Mouse (Mus musculus) heart, adult 2 months (tissue): ENCODE data around the gene Prrc2c. TPM values are rescaled to one million over a fixed set of nuclear protein-coding genes. Genes with fewer than 3 reads are reported as not detected.

Experiments used
- DNase-seq, 2 experiments: peaks; one replicate each; pipeline ENCODE4 v3.0.0; 2021
- H3K27ac ChIP-seq: fragments of 200-600 bp; 2 replicates; pipeline ENCODE4 v1.8.1; 2022
- H3K27me3 ChIP-seq: fragments of 200-500 bp; 2 replicates; pipeline ENCODE4 v1.6.1; 2012; ENCODE audit warnings: mild to moderate bottlenecking, low read length, inconsistent platforms, mixed read lengths; ENCODE audit not compliant: control insufficient read depth, insufficient read depth
- H3K36me3 ChIP-seq: fragments of 200-500 bp; 2 replicates; pipeline ENCODE4 v1.6.1; 2012; ENCODE audit warnings: low read length, inconsistent platforms; ENCODE audit not compliant: control insufficient read depth, insufficient read depth
- H3K4me1 ChIP-seq: fragments of 200-500 bp; 2 replicates; pipeline ENCODE4 v1.6.1; 2011; ENCODE audit warnings: low read length; ENCODE audit not compliant: control insufficient read depth, insufficient read depth
- H3K4me3 ChIP-seq: fragments of 200-600 bp; 2 replicates; pipeline ENCODE4 v1.8.1; 2022
- H3K79me2 ChIP-seq: fragments of 200-500 bp; replicated peaks from 2 replicates; pipeline ENCODE4 v1.6.1; 2012; ENCODE audit warnings: mild to moderate bottlenecking, inconsistent platforms, low read length, moderate library complexity, mixed read lengths; ENCODE audit not compliant: control insufficient read depth, insufficient read depth
- H3K9ac ChIP-seq: fragments of 200-500 bp; 2 replicates; pipeline ENCODE4 v1.6.1; 2012; ENCODE audit warnings: low read depth, mild to moderate bottlenecking, control low read depth, inconsistent platforms, low read length, mixed read lengths
- CTCF ChIP-seq: fragments of 200-600 bp; IDR thresholded peaks from 2 replicates; pipeline ENCODE4 v1.8.1; 2022; ENCODE audit warnings: antibody characterized with exemption, mild to moderate bottlenecking, moderate library complexity
- EP300 ChIP-seq: fragments of 200-500 bp; IDR thresholded peaks from 2 replicates; pipeline ENCODE4 v1.6.1; 2011; ENCODE audit warnings: low read depth, low read length, control low read depth; ENCODE audit not compliant: insufficient read depth
- POLR2A ChIP-seq: fragments of 200-500 bp; IDR thresholded peaks from 2 replicates; pipeline ENCODE4 v1.6.1; 2011; ENCODE audit warnings: mild to moderate bottlenecking, low read depth, low read length, control low read depth; ENCODE audit not compliant: insufficient read depth
- WGBS: fragments of 180-500 bp; shearing (Covaris S2); methylation state at CpG from one replicate; pipeline ENCODE4 v1.1.7; 2018; 5-methylcytosine and 5-hydroxymethylcytosine counted together
- intact Hi-C: fragments of 180-260 bp; cut with DNase I; formaldehyde crosslinking; loops from one replicate; pipeline ENCODE4 v1.15.1; 2025
- polyA plus RNA-seq: library from polyadenylated mRNA; depleted of rRNA; stranded (reverse); fragments of >200 nt; gene quantifications from 2 replicates; pipeline ENCODE4 v1.2.3, GENCODE M21; 2012
- total RNA-seq, 2 experiments: library from RNA; stranded (reverse); gene quantifications; 2 replicates each; pipeline ENCODE4 v1.2.3; 2021

Gene Prrc2c
- total and polyA plus RNA-seq, 3 experiments = 20.0 to 72.0 (median 71.7) TPM

DNA sequence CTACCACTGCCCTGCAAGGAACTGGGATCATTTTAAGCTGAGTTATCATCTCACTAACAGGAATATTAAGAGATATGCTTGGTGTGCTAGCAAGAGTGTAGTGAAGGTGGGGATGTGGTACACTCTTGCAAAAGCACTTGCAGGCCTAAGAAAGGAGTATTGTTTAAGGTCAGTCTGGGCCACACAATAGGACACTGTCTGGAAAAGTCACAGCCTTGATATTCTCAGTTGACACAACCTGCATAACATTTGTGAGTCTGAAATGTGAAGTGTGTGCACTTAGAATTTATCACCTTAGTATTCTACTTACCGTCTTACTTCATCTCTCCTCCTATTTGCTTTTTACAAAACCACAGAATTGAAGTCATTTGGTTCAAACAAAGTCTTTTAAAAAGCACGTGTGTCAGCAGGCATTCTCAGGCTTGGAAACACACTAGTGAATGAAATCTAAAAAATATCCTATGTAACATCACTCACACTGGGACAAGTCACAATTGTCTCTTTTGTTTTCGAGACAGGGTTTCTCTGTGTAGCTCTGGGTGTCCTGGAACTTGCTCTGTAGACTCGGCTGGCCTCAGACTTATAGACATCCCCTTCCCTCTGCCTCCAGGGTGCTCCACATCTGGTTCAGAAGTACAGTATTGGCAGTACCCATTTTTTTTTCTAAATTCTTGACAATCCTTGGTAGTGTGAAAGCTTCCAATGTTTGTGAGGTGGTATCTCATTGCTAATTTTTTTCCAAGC lies 31.4 kb upstream of the Prrc2c start:
- intact Hi-C loops = no loop called here
- no peaks in the 10 kb centered on the region for H3K27me3 ChIP-seq
- no peaks in the 10 kb centered on the region for H3K36me3 ChIP-seq
- H3K4me3 ChIP-seq = no peak overlapping the region
- H3K4me1 ChIP-seq = no peaks in the 10 kb centered on the region
- H3K79me2 ChIP-seq = no peaks in the 10 kb centered on the region
- H3K27ac ChIP-seq = no peak overlapping the region
- TF ChIP-seq CTCF (no peak), EP300 (no peak), POLR2A (no peak)
- no peak for DNase-seq
- 69% methylated on average over 4 of the region's 4 CpGs for WGBS
- H3K9ac ChIP-seq = no peak overlapping the region

DNA sequence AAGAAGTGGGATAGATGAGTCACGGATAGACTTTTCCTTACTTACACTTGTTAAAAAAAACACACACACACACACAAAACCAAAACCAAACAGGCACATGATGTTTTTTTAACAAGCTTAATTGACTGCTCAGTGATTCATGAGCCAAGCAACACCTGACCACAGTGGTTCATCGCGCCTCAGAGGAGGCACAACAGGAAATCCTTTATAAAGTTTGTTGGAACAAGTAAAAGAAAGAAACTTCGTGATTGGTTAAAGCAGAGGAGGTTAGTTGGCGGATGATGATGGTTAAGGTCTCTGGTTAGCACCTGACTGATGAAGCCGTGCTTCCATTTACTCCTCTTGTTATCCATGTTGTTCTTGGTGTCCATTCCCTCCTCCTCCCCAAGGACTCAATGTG lies 11.7 kb upstream of the Prrc2c start:
- no peaks in the 10 kb centered on the region for H3K27me3 ChIP-seq
- H3K4me3 ChIP-seq = no peak overlapping the region
- WGBS = 76% methylated on average over 6 of the region's 6 CpGs
- no peaks in the 10 kb centered on the region for H3K79me2 ChIP-seq
- TF ChIP-seq POLR2A (no peak), CTCF (no peak), EP300 (no peak)
- no peaks in the 10 kb centered on the region for H3K4me1 ChIP-seq
- H3K9ac ChIP-seq = no peak overlapping the region
- H3K27ac ChIP-seq = no peak overlapping the region
- DNase-seq = no peak
- H3K36me3 ChIP-seq = no peaks in the 10 kb centered on the region
- intact Hi-C loops = no loop called here

DNA sequence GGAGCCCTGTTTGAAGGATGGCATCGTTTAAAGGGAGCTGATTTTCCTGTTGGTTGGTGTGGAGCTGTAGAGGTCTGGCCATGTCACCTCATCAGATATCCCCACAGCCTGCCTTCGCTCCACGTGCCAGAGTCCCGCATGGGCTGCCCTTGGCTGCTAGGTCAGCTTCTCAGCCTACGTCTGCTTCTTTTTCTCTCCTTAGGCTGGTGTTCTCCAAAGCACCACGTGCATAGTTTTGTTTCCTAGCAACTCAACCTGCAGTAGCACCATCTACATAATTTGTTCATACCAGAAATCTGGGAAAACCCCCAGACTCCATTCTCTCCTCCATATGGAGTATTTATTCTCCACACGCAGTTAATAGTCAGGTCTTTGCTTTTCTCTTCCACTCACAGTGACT lies 9.3 kb upstream of the Prrc2c start:
- Histone ChIP-seq H3K79me2 (no peaks in the 10 kb centered on the region), H3K27ac (no peak overlapping the region), H3K9ac (no peak overlapping the region), H3K4me3 (no peak overlapping the region), H3K27me3 (no peaks in the 10 kb centered on the region), H3K36me3 (no peaks in the 10 kb centered on the region), H3K4me1 (no peaks in the 10 kb centered on the region)
- DNase-seq = no peak
- intact Hi-C loops = no loop called here
- WGBS = 66% methylated on average over 7 of the region's 7 CpGs
- no peak for TF ChIP-seq EP300
- no peak for TF ChIP-seq POLR2A
- TF ChIP-seq CTCF = no peak

DNA sequence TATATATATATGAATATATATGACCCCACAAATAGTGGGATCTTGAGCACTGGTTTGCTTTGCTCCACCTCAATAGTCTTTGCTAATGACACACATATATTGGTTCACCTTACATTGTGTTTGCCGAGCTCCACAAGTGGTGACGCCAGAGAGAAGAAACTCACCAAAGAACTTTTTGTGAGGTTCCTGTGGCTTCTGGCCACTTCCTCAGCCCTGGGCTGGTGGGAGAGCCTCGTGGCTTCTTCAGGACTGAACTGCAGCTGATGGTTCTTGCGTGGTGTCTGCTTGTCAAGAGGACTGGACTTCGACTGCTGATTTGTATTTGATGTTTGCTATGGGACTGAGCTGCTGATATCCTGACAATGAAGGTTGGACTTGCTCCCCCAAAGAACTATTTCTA lies 8.4 kb upstream of the Prrc2c start:
- Histone ChIP-seq H3K4me3 (no peak overlapping the region), H3K36me3 (no peaks in the 10 kb centered on the region), H3K27ac (no peak overlapping the region), H3K27me3 (no peaks in the 10 kb centered on the region), H3K79me2 (no peaks in the 10 kb centered on the region), H3K9ac (no peak overlapping the region), H3K4me1 (no peaks in the 10 kb centered on the region)
- 70% methylated on average over 5 of the region's 5 CpGs for WGBS
- intact Hi-C loops = no loop called here
- no peak for DNase-seq
- no peak for TF ChIP-seq POLR2A
- TF ChIP-seq CTCF = no peak
- TF ChIP-seq EP300 = no peak

DNA sequence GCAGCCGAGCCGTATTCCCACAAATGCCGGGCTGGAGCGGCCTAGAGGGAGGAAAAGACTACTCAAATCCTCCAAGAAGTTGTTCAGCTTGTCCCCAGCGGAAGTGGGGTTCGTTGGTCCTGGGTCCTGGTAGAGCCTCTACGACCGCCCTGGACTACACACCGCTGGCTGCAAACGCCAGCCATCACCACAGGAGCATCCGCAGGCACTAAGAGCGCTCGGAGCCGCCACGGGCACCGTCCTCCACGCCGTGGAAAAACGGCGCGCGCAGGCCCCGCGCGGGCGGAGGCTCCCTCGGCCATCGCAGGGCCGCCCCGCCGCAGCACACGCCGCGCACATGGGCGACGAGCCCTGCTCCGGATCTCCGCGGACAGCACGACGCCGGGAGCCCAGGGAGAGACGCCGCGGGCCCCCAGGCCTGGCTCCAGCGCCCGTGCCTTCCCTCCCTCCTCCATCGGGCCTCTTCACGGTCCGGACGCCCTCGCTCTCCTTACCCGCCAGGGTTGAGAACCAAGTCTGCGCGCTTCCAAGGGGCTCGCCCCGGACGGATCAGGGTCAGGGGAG lies 443 bp downstream of the Prrc2c start:
- intact Hi-C loops = loop anchor here (5.0 to 10.0 kb wide), 2 partner anchors 125 to 193 kb away; partner anchors contain the start of genes Fmo1 and Mettl13
- 0 out of 2 replicates have a peak, but pooled peaks cover 2% of the 10 kb centered on the region for H3K79me2 ChIP-seq
- H3K36me3 ChIP-seq = peaks cover 24% of the 10 kb centered on the region
- no peaks in the 10 kb centered on the region for H3K27me3 ChIP-seq
- 0% methylated on average over 56 of the region's 58 CpGs for WGBS
- peak overlapping the region; percentile 71 for H3K4me3 ChIP-seq
- TF ChIP-seq CTCF = no peak
- no peak for TF ChIP-seq POLR2A
- no peak for TF ChIP-seq EP300
- H3K27ac ChIP-seq = peak overlapping the region; percentile 91
- peaks cover 7% of the 10 kb centered on the region for H3K4me1 ChIP-seq
- peak overlapping the region; percentile 94 for H3K9ac ChIP-seq
- no peak for DNase-seq

DNA sequence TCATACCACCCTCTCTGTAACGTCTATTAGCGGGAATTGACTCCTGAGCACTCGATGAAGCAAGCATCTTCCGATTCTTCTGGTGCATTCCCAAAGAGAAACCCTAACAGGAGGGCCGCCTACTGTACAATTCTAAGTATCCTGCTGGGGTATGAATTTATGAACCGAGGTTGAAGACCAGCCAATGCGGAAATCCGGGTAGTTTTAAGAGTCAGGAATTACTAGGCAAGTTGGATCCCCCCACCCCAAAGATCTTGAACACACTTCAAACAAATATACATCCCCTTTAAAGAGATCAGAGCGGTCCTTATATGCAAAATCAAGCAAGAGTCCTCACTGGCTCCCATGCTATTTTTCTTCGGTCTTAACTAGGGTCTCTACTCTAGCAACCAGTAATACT lies 950 bp downstream of the Prrc2c start:
- Histone ChIP-seq H3K27ac (peak overlapping the region; percentile 91), H3K4me1 (peaks cover 7% of the 10 kb centered on the region), H3K79me2 (0 out of 2 replicates have a peak, but pooled peaks cover 2% of the 10 kb centered on the region), H3K9ac (peak overlapping the region; percentile 94), H3K27me3 (no peaks in the 10 kb centered on the region), H3K36me3 (peaks cover 27% of the 10 kb centered on the region), H3K4me3 (peak overlapping the region; percentile 71)
- WGBS = under 1% methylated on average over 10 of the region's 10 CpGs
- intact Hi-C loops = loop anchor here (10.0 kb wide), 1 partner anchor 125 kb away; the partner anchor contains the start of gene Fmo1
- DNase-seq = peak; percentile 23 to 25
- TF ChIP-seq EP300 (no peak), CTCF (no peak), POLR2A (no peak)
